Mouse (Mus musculus): ENCODE data around the gene Lin7c.

DNA sequence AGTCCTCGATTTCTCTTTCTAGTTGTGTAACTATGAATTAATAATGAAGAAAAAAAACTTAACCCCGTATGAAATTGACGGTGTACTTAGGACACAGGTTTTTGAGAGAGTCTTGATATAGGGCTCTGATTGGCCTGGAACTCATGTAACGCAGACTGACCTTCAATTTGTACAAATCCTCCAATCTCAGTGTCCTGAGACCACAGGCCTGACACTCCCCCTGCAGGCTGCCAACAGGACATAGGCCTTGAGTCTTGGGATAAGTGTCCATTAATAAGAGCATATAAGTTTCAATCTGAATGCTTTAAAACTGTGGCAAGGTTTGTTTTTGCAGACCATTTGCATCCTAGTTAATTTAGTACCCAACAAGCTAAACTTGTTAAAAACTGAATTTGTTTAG lies 40.1 kb downstream of the Lin7c start:
- TF ChIP-seq CTCF (IDR thresholded peaks at IDR 0.05; ENCODE audit: extremely low read depth, insufficient read depth, insufficient read length, insufficient replicate concordance) (no peak), POLR2A (IDR thresholded peaks at IDR 0.05; ENCODE audit: low read depth, low read length) (no peak)
